Comparison of ENCODE assay signal across 10 mouse cellular contexts in the genomic region with DNA sequence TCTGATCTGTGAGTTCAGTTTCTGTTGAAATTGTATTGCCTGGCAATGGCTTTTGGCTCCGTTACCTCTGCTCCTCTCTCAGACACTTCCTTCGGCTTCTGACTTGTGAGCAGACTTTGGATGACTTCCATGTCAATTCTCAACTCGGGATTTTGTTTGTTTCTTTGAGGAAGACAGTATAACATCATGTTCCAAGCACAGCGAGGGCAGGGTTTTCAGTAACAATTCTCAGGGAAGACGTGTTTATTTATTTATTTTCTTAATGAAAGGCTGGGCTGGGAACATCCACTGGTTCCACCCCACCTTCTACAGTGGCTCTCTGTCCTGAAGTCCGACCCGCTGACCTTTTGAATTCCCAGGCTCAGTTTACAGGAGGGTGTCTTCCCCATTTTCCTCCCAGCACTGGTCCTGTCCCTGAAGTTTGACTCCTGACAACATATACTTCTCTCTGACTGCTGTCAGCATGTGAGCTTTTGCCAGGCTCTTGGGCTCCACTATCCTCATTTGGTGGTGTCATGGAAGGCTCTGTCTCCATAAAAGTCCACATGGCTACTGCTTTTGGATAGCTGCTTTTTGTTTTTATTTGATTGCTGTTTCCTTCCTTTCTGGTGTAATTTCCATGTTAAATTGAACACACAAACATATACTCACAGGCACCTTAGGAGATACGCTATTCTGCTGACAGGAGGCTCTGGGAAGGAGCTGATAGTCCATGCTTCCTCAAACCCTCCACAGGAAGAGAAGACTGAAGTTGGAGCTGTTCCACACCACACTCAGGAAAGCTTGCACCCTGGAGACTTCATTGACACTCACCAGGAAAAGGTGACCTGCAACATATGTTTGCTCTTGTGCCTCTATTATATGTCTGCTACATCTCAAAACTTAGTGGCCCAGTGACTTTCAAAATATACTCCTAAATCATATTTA.
A peak's percentile ranks its signal among the peaks of the same experiment; 100 is the strongest.
DNase-seq lines count a peak whose midpoint lies in the region; ATAC-seq and TF ChIP-seq lines count a peak whose summit lies in the region.
"Had no signal": no experiment of that assay in that cellular context is flagged by ENCODE, and none has a peak within 500 bp of the region (broad histone marks: within the 10 kb centered on the region; RNA-seq: fewer than 3 reads in every experiment).

No protein-coding gene starts in this region.

- TF ChIP-seq EP300 in heart, postnatal 0 days (IDR thresholded peaks at IDR 0.05; ENCODE audit: low read depth): no peak

- 44% methylated on average over 8 of the region's 8 CpGs for WGBS in heart, postnatal 0 days
- WGBS in lung, embryonic 16.5 days: 35% methylated on average over 8 of the region's 8 CpGs
- 59% methylated on average over 8 of the region's 8 CpGs for WGBS in intestine, embryonic 16.5 days

- H3K27ac ChIP-seq in heart, postnatal 0 days (ENCODE audit: low read depth): peak overlapping the region; percentile 59
- H3K27ac ChIP-seq in lung, embryonic 16.5 days (ENCODE audit: low read length): peak overlapping the region; percentile 66
- H3K27ac ChIP-seq in intestine, embryonic 16.5 days (ENCODE audit: low read length): no peak overlapping the region
- H3K27ac ChIP-seq: intestine, embryonic 15.5 days; left cerebral cortex, adult 2 months had no signal

- no peaks in the 10 kb centered on the region for H3K36me3 ChIP-seq in heart, postnatal 0 days (replicated peaks; ENCODE audit: control insufficient read depth, insufficient read depth, low read length)
- no peaks in the 10 kb centered on the region for H3K36me3 ChIP-seq in lung, embryonic 16.5 days (ENCODE audit: control insufficient read depth, insufficient read depth, low read length)
- no peaks in the 10 kb centered on the region for H3K36me3 ChIP-seq in intestine, embryonic 16.5 days (ENCODE audit: control insufficient read depth, insufficient read depth, low read length)
- H3K36me3 ChIP-seq: intestine, embryonic 15.5 days had no signal

- no peak for ATAC-seq in heart, postnatal 0 days (ENCODE audit: insufficient read depth, low read depth)
- peak; percentile 49; the same call in 1 of the 2 replicates for ATAC-seq in lung, embryonic 16.5 days (ENCODE audit: low read depth)
- ATAC-seq in intestine, embryonic 16.5 days: no peak
- ATAC-seq: intestine, embryonic 15.5 days had no signal

- no peaks in the 10 kb centered on the region for H3K4me1 ChIP-seq in heart, postnatal 0 days (ENCODE audit: control insufficient read depth, insufficient read depth)
- H3K4me1 ChIP-seq in lung, embryonic 16.5 days (replicated peaks; ENCODE audit: control insufficient read depth, insufficient read depth, low read length): 0 out of 2 replicates have a peak, but pooled peaks cover 5% of the 10 kb centered on the region
- no peaks in the 10 kb centered on the region for H3K4me1 ChIP-seq in intestine, embryonic 16.5 days (ENCODE audit: control insufficient read depth, insufficient read depth, low read length)
- H3K4me1 ChIP-seq: intestine, embryonic 15.5 days had no signal

- H3K9me3 ChIP-seq in heart, postnatal 0 days (replicated peaks; ENCODE audit: control insufficient read depth, low read length): no peaks in the 10 kb centered on the region
- H3K9me3 ChIP-seq in lung, embryonic 16.5 days (ENCODE audit: control insufficient read depth, low read length): no peaks in the 10 kb centered on the region
- no peaks in the 10 kb centered on the region for H3K9me3 ChIP-seq in intestine, embryonic 16.5 days (ENCODE audit: control insufficient read depth, low read length)
- H3K9me3 ChIP-seq: intestine, embryonic 15.5 days had no signal

- H3K9ac ChIP-seq in heart, postnatal 0 days (replicated peaks; ENCODE audit: low read depth, low read length): no peak overlapping the region
- H3K9ac ChIP-seq in lung, embryonic 16.5 days (ENCODE audit: low read length): no peak overlapping the region
- H3K9ac ChIP-seq in intestine, embryonic 16.5 days (ENCODE audit: low read depth, low read length): no peak overlapping the region
- H3K9ac ChIP-seq: intestine, embryonic 15.5 days had no signal

- no peaks in the 10 kb centered on the region for H3K27me3 ChIP-seq in heart, postnatal 0 days (ENCODE audit: control insufficient read depth, insufficient read depth, low read length)
- no peaks in the 10 kb centered on the region for H3K27me3 ChIP-seq in lung, embryonic 16.5 days (ENCODE audit: control insufficient read depth, insufficient read depth, low read depth, low read length)
- H3K27me3 ChIP-seq in intestine, embryonic 16.5 days (replicated peaks; ENCODE audit: control insufficient read depth, insufficient read depth, low read length): no peaks in the 10 kb centered on the region
- H3K27me3 ChIP-seq: intestine, embryonic 15.5 days had no signal

- DNase-seq in heart, adult 18-20 months: peak; percentile 67 to 82
- no peak for DNase-seq in heart, postnatal 4 days
- DNase-seq in heart, adult 9 months (ENCODE audit: low spot score in 2 of 2): peak; percentile 56 to 66
- peak; percentile 32 for DNase-seq in heart, postnatal 0 days (ENCODE audit: low spot score)
- no peak for DNase-seq in frontal cortex, postnatal 36 days (ENCODE audit: low spot score in 2 of 2)
- DNase-seq: liver had no signal

- no peak for TF ChIP-seq CTCF in heart, postnatal 0 days (IDR thresholded peaks at IDR 0.05; ENCODE audit: low read depth)

- no peak overlapping the region for H3K4me2 ChIP-seq in heart, postnatal 0 days (ENCODE audit: low read depth, low read length)
- no peak overlapping the region for H3K4me2 ChIP-seq in lung, embryonic 16.5 days (ENCODE audit: low read depth, low read length)
- no peak overlapping the region for H3K4me2 ChIP-seq in intestine, embryonic 16.5 days (ENCODE audit: low read depth, low read length)
- H3K4me2 ChIP-seq: intestine, embryonic 15.5 days had no signal

- no peak overlapping the region for H3K4me3 ChIP-seq in heart, postnatal 0 days (ENCODE audit: low read depth, low read length)
- H3K4me3 ChIP-seq in lung, embryonic 16.5 days (ENCODE audit: low read length): no peak overlapping the region
- no peak overlapping the region for H3K4me3 ChIP-seq in intestine, embryonic 16.5 days (ENCODE audit: low read length)
- H3K4me3 ChIP-seq: intestine, embryonic 15.5 days; left cerebral cortex, adult 2 months had no signal

Comparison
In these comparisons a context has a peak if more than half of its experiments do, and no peak if none do; other contexts are left out.
1. DNase-seq: peak in heart, adult 18-20 months (2 of 2), heart, adult 9 months (2 of 2) and heart, postnatal 0 days (single experiment); none in heart, postnatal 4 days (single experiment) and frontal cortex, postnatal 36 days (0 of 2).